14 mouse cellular contexts compared by ENCODE assay signal in genomic region chr15:57545141-57545540, GRCm38 (mm10).
"Had no signal": no experiment of that assay in that cellular context is flagged by ENCODE, and none has a peak within 500 bp of the region (broad histone marks: within the 10 kb centered on the region; RNA-seq: fewer than 3 reads in every experiment).

No protein-coding gene starts in this region.

- H3K4me2 ChIP-seq: lung, embryonic 14.5 days; midbrain, embryonic 11.5 days; midbrain, embryonic 13.5 days; midbrain, embryonic 15.5 days; neural tube, embryonic 12.5 days; stomach, embryonic 15.5 days had no signal

- H3K9me3 ChIP-seq: midbrain, embryonic 13.5 days; midbrain, embryonic 15.5 days; neural tube, embryonic 12.5 days; stomach, embryonic 15.5 days had no signal

- DNase-seq: lung, adult 18-20 months; lung, embryonic 14.5 days; lung, postnatal 10 days; lung, postnatal 4 days; right cerebral cortex, postnatal 14 days; thymus, adult 2 months; thymus, postnatal 25 days; thymus, postnatal 4 days had no signal

- ATAC-seq: midbrain, embryonic 13.5 days; midbrain, embryonic 15.5 days had no signal

- H3K9ac ChIP-seq: lung, embryonic 14.5 days; midbrain, embryonic 13.5 days; midbrain, embryonic 15.5 days; neural tube, embryonic 12.5 days; stomach, embryonic 15.5 days had no signal

- H3K4me1 ChIP-seq: midbrain, embryonic 13.5 days; midbrain, embryonic 15.5 days; neural tube, embryonic 12.5 days; stomach, embryonic 15.5 days had no signal

- H3K27me3 ChIP-seq: midbrain, embryonic 13.5 days; midbrain, embryonic 15.5 days; neural tube, embryonic 12.5 days; stomach, embryonic 15.5 days had no signal

- H3K36me3 ChIP-seq: midbrain, embryonic 13.5 days; midbrain, embryonic 15.5 days; neural tube, embryonic 12.5 days; stomach, embryonic 15.5 days had no signal

- H3K27ac ChIP-seq: midbrain, embryonic 13.5 days; midbrain, embryonic 15.5 days; neural tube, embryonic 12.5 days; stomach, embryonic 15.5 days; stomach, postnatal 0 days had no signal

- H3K4me3 ChIP-seq: midbrain, embryonic 13.5 days; midbrain, embryonic 15.5 days; neural tube, embryonic 12.5 days; stomach, embryonic 15.5 days had no signal
